Mouse (Mus musculus) ovary, postnatal 36 days (tissue): ENCODE results near the gene Zrsr1.

Experiments used
- DNase-seq: peaks from one replicate; pipeline ENCODE4 v3.0.0; 2022; ENCODE audit warnings: low spot score, mixed read lengths

Zrsr1 gene

DNA sequence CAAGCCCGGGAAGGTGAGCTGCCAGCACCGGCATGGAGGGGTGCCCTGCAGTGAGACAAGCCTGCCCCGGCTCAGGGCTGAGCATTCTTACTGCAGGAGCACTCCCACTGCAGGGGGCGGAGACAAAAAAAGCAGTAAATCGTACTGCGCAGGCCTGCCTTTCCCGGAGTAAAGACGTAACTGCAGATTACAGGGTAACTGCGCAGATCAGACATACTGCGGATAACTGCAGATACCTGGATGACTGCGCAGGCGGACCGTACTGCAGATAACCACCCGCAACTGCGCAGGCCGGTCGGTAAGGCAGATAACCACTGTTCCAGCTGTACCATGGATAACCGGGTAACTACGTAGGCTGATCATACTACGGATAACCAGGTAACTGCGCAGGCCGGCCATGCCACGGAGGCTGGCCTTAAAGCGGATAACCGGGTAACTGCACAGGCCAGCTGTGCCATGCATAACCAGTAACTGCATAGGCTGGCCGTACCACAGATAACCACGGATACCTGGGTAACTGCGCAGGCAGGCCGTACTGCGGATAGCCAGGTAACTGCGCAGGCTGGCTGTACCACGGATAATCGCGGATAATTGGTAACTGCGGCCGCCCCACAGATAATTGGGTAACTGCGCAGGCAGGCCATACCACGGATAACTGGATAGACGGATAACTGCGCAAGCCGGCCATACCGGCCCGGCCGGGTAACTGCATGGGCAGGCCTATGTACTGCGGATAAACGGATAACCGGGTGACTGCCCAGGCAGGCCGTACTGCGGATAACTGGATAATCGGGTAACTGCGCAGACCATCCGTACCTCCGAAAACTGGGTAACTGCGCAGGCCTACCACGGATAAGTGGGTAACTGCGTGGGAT lies at the start of gene Zrsr1:
Zrsr1 (plus strand) TSS at position 171 of the 875 bp plus-strand sequence.
- peak; percentile 59 for DNase-seq

DNA sequence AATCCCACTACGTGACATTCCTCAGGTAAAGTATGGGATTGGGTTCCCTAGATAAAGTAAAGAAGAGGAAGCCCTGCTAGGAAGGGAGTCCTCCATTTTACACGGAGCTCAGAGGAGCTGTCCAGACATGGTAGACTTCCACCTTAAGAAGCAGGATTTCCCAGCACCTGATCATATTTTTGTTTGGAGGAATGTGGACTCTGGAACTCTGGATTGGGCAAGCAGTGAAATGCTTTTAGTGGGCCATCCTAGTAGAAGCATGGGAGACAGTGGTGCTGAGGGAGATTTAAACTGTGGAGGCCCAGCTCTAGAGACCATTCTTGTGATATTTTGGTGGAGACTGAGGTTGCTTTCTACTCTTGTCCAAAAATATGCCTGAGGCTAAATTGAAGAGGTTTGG lies 49.3 kb upstream of the Zrsr1 start:
- DNase-seq = no peak

DNA sequence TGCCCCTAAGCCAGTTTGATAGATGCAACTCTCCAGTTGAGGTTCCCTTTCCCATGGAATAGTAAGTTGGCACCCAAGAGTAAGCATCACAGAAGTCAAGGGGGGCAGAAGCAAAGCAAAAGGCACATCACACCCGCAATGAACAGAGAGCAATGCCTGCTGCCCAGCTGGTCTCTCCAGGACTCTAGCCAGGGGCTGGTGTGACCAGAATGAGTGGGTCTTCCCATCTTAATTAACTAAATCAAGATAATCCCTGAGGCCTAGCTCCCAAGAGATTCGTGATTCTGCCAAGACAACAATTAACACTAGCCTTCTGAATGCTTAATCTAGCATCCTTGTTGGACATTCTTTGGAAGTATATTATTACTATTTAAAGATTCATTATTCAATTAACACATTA lies 48.2 kb upstream of the Zrsr1 start:
- no peak for DNase-seq

DNA sequence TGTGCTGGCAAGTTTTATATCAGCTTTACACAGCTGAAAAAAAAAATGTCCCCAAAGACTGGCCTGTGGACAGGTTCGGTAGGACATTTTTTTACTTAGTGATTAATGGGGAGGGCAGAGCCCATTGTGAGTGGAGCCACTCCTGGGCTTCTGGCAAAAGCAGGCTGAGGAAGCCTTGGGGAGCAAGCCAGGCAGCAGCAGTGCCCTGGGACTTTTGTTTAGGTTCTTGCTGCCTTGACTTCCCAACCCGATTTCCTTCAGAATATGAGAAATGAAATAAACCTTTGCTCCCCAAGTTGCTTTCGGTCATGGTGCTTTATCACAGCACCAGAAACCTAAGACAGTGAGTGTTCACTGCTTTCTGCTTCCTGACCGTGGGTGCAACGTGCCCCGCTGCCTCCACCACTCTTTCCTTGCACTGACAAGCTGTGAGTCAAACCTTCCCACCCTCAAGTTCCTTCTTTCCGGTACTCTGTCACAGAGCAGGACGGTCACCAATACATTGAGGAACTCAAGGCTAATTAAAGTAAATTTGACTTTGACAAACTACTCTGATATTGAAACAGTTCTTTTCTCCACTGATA lies 43.1 kb upstream of the Zrsr1 start:
- no peak for DNase-seq

DNA sequence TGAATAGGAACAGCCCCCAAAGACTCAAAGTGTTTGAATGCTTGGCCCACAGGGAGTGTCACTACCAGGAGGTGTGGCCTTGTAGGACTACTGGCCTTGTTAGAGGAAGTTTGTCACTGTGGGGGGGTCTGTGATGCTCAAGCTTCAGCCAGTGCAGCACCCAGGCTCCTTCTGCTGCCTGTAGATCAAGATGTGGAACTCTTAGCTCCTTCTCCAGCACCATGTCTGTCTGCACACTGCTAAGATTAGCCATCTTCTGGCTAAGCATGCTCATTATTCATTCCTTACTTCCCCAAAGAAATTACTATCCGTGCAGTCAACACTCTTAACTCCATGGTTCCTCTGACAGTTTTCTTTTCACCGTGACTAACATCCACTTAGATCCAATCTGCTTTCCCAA lies 41.7 kb upstream of the Zrsr1 start:
- DNase-seq = no peak

DNA sequence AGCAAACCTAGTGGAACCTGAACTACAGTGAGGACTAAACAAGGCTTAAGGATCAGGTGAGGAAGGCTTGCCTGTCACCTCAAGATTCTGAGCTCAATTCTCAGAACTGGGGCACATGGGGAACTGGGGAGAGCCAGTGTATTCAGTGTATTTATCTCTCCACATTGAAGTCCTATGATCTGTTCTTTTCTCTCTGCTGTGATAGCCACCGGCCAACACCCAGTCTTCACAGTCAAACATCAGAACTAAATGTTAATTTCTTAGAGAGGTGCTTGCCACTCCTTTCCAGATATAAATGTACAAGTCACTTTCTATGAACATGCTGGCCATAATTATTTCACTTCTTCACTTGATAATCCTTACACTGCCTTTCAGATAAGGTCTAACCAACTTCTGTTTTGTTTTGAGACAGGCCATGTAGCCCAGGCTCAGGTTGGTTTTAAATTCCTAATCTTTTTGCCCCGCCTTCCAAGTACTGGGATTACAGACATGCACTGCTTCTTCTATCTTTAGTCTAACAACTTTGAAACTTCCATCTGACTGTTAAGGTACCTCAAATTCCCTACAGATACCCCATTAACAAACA lies 40.4 kb upstream of the Zrsr1 start:
- no peak for DNase-seq

DNA sequence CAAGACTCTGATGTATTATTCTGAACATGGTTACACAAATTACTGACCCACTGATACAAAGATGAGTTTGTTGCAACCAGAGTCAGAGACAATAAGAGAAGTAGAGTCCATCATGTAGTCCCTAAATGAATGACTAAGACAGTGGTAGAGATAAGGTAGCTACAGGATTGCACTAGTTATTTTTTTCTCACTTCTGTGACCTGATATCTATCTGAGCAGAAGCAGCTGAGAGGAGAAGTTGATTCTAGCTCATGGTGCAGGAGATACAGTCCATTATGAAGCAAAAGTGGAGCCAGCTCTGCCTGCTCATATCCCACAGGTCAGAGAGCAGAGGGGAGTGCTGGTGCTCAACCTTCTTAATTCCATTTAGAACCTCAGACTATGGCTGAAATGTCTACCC lies 39.6 kb upstream of the Zrsr1 start:
- no peak for DNase-seq

DNA sequence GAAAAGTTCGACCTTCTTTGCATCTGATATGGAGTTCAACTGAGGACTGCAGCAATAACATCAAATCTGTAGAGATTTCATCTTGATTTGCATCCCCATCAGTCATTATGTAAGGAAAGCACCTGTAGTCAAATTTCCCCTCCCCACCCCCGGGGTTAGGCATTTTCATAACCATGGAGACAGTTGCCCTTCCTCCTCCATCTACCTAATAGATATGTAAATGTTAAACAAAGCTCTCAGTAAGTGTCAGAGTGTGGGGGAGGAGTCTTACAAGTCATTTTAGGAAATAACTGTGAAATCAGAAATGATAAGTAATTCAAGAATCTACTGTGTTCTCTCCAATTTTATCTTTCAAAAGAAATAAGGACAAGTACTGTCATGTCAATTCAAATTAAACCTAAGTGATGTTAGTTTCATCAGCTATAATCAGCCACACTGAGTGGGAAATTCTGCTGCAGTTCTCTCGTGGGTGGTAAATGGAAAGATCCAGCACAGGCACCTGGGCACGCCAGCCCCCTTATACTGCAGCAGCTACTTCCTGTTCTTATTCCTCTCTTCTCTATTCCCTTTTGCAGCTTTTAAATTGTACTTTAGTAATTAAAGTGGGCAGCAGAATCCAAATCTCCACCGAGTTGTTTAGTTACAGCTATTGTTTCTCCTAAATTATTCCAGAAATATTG lies 35.2 kb upstream of the Zrsr1 start:
- no peak for DNase-seq

DNA sequence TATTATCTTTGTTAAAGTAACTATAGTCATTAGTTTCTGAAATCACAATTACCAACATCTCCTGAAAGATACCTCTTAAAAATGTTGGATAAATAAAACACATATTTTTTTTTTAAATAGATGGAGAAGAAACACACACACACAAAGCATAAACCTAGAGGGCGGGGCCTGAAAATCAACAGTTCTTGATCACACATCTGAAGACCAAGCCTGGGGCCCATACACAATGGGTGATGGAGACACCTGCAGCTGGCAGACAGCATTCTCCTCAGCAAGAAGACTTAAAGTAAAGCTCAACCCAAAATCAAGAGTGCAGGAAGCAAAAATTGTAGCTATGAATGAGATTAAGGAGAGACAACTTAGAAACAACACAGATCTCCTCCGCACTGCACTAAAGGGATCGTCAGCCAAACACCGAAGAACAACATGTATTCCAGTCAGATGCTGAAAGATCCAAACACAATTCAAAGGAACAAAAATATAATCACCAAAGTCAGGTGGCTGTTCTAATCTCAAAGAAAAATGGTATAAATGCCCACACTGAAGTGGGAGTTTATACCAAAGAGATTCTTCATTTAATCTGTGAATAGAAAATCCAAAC lies 34.0 kb upstream of the Zrsr1 start:
- no peak for DNase-seq

DNA sequence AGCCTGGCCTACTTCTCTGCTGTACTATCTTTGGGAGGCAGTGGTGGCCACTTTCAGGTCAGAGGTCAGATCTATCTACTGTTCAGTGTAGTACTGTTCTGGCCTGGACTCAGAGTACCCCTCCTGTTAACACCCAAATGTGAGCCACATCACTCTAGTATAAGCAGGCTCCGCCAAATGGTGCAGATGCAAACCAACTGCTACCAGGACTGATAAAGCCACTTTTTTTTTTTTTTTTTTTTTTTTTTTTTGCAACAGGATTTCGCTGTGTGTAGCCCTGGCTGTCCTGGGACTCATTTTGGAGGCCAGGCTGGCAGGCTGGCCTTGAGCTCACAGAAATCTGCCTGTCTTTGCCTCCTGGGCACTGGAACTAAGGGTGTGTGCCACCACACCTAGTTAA lies 32.8 kb upstream of the Zrsr1 start:
- no peak for DNase-seq

DNA sequence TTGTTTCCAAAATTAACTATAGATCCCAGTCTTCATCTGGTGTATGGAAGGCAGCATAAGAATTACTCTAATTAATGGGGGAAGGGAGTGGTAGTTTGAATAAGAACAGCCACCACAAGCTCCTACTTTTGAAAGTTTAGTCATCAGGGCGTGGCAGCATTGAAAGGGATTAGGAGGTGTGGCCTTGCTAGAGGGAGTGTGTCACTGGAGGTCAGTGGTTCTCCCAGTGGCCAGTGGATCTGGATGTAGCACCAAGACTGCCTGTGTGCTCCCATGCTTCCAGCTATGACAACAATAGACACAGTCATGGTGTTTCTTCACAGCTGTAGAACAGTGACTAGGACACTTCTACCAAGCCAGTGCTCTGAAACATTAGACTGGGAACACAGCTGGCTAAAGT lies 22.7 kb upstream of the Zrsr1 start:
- no peak for DNase-seq

DNA sequence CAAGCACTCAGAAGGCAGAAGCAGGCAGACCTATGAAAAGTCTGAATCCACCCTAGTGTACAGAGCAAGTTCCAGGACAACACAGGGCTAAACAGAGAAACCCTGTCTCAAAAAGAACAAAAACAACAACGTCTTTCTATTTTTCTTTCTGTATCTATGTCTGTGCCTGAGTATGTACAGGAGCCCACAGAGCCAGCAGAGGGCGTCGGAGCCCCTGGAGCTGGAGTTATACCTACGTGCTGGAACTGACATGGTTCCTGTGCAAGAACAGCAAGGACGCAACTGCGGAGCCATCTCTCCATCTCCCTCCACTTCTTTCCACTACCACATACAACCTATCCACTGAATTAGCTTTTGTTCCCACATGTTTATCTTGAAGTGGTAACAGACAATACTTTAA lies 21.7 kb upstream of the Zrsr1 start:
- DNase-seq = no peak

DNA sequence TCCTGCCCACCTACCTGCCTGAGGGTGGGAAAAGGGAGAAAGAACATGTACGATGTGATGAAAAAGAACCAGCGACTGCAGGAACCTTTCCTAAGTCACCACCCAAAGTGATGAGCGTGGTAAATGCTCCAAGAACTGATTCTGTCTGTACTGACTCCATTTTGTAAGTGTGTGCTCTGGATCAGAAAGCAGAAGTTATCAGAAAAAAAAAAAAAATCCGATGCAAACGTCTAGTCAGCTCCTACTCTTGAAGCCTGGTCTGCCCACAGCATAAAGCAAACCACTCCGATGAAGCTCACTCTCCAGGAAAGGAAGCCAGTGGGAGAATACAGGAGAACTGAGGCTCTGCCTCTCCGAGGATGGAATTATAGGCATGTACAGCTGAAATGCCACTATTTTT lies 19.1 kb upstream of the Zrsr1 start:
- no peak for DNase-seq

DNA sequence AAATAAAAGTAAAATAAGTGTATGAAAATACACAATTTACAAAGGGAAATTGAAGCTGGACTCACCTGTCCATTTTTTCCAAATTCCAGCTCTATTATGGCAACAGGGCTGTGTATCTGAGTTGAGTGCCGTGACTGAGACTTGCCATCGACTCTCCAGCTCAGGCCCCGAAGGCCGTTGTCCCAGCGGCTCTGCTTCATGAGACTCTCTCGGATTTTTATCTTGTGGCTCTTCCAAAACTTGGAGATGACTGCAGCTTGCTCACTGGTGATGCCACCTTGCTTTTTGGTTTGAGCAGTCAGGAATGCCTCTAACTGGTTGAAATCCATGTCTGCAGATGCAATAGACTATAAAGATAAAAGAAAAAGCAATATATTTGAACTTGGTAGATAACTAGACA lies 15.5 kb upstream of the Zrsr1 start:
- no peak for DNase-seq

DNA sequence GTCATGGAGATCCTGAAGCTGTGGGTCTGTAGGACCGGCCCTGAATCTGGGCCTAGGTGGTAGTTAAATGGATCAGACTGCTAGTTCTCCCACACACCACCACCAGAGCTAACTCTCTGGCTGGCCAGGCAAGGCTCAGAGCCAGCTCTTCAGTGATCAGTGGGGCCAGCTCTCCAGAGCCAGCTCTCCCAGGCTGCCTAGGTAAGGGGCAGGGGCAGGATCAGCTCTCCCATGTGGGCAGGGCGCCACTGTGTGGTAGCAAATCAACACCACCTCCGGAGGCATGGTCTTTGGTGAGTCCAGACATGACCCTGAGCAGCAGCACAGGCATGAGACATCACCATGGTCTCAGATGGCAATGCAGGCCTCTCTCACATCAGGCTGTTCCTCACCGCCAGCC lies 15.0 kb upstream of the Zrsr1 start:
- peak; percentile 75 for DNase-seq

DNA sequence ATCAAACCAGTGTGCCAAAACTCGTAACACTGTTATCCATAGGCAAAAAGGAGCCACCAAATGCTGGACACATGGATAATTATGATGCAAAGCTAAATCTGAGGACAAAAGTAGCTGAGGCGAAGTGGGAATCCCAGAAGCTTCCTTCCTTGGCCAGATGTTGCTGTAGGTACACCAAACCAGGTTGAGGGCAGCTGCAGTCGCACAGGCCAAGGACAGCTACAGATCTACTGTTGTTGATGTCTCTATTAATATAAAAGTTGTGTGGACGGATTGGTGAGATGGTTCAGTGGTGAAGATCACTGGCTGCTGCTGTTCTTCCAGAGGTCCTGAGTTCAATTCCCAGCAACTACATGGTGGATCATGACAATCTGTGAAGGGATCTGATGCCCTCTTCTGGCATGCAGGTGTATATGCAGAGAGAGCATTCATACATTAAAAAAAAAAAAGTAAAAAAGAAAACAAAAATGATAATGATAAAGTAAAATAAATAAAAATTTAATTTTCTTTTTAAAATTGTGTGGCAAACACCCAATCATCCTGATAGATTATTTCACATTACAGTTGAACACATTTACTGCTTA lies 13.9 kb upstream of the Zrsr1 start:
- no peak for DNase-seq

DNA sequence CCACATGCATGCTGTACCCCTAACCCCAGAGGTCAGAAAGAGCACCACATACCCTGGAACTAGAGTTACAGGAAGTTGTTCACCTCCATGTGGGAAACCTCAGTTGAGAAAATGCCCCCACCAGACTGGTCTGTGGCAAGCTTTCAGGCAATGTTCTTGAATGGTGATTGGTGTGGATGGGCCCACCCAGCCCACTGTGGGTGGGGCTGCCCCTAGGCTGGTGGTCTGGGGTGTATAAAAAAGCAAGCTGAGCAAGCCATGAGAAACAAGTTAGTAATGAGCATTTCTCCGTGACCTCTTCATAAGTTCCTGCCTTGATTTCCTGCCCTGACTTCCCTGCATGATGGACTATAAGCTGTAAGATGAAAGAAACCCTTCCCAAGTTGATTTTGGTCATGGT lies 9.7 kb upstream of the Zrsr1 start:
- DNase-seq = no peak

DNA sequence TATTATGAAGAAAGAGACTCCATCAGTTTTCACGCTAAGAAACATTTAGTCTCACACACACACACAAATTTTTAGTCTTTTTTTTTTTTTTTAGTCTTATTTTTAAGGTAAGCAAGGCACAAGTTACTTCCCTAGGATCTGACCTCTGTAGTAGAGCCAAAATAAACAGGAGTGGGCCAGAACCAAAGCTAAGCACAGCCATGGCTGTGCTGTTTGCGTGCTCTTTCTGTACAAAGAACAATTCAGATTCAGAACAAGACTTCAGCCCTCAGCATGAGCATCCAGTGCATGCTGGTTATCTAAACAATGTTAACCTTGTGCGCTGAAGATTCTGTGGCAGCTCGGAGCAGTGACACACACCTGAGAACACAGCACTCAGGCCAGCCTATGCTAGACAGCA lies 7.4 kb upstream of the Zrsr1 start:
- no peak for DNase-seq

DNA sequence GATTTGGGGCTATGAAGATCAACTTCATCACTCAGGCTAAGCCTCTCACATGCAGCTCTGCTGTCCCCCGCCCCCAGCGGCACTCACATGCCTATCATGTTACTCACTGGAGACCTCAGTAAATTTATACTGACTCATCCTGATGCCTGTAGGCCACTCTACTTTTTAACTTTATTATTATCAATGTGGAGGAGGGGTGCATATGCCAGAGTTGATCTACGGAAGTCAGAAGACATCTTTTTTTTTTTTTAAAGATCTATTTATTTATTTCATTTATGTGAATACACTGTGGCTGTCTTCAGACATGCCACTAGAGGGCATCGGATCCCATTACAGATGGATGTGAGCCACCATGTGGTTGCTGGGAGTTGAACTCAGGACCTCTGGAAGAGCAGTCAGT lies 6.3 kb upstream of the Zrsr1 start:
- DNase-seq = no peak

DNA sequence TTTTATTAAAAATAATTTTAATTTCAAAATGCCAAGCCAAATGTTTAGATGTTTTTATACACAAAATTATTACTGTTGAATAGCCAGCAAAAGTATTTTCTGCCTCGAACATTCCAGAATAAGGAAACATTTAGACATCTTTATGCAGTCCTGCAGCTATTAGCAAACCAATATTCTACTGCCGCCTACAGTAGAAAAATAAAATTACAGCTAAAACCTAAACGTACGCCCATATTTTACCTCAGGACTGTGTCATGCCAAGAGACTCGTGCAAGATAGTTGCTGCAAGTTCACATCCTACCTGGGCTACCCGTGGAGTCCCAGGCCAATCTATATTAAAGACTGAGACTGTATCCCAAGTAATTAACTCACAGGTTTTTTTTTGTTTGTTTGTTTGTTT lies 2.3 kb upstream of the Zrsr1 start:
- DNase-seq = no peak

DNA sequence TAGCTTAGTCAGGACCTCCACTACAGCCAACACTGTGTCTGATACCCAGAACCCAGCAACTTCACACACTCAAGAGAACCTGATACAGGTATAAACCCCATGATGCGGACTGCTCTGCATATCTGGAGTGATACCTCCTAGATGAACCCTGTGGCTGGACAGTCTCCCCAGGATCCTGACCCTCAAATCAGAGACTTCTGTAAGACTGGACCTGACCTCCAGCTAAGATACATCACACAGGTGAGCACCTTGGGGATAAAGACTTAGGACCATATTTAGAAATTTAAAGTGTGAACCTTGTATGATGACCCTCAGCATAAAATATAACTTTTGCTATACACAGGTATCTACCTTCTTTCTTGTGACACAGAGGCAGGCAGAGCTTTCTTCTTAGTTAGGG lies 1.3 kb upstream of the Zrsr1 start:
- no peak for DNase-seq
